Mouse (Mus musculus): ENCODE data around the gene Clec10a. TPM values are rescaled to one million over a fixed set of nuclear protein-coding genes. Genes with fewer than 3 reads are reported as not detected.

Clec10a gene
- total RNA-seq, 4 experiments from 2014 or later: 3.3 to 7.3 (median 5.4) TPM

- no peak for DNase-seq
Measured at GRCm38 (mm10) chr11:70185120-70185519, 29.1 kb downstream of the Clec10a start.

- peak; percentile 49 for DNase-seq
Measured at GRCm38 (mm10) chr11:70189319-70190134, 33.5 kb downstream of the Clec10a start.

DNA sequence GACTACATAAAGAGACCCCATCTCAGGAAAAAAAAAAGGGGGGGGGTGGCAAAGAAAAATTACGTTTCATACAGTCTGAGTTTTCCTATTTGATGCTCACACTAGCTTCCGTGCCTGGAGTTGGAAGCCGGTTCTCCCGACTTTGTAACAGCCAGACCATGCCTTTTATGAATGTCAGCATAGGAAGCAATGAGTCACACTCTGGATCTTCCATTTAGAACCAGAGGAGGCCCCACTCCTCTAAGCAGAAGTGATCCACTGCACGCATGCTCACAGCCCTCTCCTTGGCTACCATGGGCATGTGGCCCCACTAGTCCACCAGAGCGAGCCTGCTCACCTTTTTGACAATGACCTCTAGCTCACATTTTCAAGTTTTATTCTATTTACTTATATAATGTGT is 35.2 kb downstream of the Clec10a start:
- no peak for DNase-seq

DNA sequence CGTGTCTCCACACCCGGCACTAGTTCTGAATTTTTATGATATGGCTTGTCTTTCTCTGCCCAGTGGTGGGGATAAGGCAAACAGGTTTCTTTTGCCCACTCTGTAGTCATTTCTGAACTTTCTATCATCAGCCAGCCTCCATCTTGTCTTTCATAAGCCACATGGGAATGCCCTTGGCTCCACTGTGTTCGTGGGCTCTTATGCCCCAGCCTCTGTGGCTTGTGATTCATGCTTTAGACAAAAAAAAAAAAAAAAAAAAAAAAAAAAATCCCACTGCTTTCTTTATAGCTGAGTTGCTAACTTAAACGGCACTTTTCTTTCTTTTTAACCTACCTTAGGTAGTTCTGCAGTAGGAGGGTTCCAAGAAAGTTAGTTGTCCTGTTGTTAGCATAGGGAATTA is 36.2 kb downstream of the Clec10a start:
- DNase-seq: no peak

DNA sequence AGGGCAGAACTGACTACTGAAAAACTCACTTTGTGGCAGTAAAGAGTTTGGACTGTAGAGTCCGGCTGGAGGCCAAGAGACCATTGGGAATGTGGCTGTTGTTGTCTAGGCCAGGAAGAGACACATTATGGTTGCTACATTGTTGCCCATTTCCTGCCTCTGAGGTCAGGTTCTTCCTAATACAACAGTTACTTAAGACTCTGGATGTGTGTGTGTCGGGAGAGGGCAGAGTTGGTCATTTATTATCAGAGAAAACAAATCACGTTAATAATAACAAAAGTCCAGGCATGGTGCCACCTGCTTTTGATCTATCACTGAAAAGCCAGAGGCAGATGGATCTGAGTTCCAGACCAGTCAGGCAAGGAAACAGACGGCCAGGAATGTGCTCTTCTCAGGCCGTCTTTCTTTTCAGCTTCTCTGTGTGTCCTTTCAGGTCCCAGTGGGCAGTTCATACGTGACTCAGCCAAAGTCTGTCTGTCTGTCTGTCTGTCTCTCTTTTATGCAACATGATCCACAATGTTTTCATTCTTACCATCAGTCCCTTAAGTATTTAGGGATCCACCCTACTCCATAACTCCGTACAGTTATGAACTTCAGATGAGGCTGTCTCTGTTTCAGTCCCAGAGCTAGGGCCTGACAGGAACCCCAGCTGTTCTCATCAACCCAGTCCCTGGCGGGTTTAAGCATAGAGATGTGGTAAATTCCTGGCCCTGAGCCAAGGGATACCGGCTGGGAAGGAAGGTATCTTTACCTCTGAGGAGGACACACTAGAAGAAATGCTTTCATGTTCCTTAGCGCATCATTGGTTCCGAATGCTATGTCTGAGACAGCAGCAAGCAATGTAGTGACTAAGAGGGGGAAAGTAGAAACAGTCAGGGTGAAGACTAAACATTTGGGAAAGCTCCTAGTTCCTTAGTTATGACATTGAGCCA is 37.6 kb downstream of the Clec10a start:
- no peak for DNase-seq

- no peak for DNase-seq
Measured at GRCm38 (mm10) chr11:70198332-70198731, 42.3 kb downstream of the Clec10a start.

- no peak for DNase-seq
Measured at GRCm38 (mm10) chr11:70199107-70199506, 43.1 kb downstream of the Clec10a start.

GRCm38 (mm10) chr11:70200036-70200608 is 44.1 kb downstream of the Clec10a start:
- DNase-seq: no peak

DNA sequence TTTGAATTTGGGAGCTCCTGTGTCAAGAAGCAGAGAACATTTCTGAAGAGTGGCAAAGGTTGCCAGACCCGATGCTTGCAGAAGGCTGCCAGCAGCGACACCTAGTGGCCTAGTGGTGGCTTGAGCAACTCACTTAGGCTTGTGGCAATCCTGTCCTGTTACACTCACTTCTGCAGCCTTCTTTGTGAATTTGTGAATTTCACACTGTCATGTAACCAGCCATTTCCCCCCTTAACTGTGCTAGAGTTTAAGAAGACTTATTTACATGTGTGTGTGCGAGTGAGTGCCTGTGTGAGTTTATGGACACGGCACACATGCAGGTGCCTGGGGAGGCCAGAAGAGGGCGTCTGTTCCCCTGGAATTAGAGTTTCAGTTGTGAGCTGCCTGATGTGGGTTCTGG is 45.7 kb downstream of the Clec10a start:
- DNase-seq: peak; percentile 57

GRCm38 (mm10) chr11:70206801-70207200 is 50.8 kb downstream of the Clec10a start:
- no peak for DNase-seq

GRCm38 (mm10) chr11:70207283-70207682 is 51.3 kb downstream of the Clec10a start:
- DNase-seq: no peak

- no peak for DNase-seq
Measured at GRCm38 (mm10) chr11:70208778-70209388, 52.9 kb downstream of the Clec10a start.

DNA sequence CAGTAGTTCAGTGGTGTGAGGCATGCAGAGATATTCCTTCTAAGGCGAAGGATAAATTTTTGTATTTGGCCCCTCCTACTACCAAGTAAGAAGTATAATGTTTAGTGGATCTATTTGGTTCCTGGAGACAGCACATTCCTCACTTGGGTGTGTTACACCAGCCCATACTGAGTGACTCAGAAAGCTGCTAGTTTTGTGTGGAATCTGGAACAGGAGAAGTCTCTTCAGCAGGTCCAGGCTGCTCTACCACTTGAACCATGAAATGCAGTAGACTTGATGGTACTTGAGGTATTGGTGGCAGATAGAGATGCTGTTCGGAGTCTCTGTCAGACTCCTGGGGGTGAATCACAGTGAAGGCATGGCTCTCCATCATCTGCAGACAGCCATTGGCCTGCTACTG is 54.7 kb downstream of the Clec10a start:
- no peak for DNase-seq

- no peak for DNase-seq
Measured at GRCm38 (mm10) chr11:70211972-70212371, 56.0 kb downstream of the Clec10a start.

DNA sequence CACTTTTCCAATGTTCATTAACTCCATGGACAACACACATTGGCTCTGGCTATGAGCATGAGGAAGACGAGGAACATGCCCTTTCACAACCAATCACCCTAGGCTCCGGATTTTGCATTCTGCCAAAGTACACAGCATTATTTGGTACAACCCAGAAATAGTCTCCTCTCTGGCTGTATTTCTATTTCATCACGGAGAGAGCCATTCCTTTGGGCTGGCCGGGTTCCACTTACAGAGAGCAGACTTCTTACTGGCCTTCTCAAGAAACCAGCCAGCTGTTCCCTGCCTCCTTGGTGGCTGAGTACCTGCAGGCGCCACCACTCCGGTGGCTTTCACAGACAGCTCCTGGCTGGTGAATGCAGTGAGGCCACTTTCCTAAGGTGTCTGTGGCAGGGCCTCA is 56.4 kb downstream of the Clec10a start, which contains the start of gene Slc16a11:
Gene Slc16a11, plus strand, starts transcription at position 330 of the 400 bp plus-strand sequence.
- no peak for DNase-seq

GRCm38 (mm10) chr11:70212896-70213295 is 56.9 kb downstream of the Clec10a start:
- no peak for DNase-seq

- no peak for DNase-seq
Measured at GRCm38 (mm10) chr11:70213736-70214135, 57.7 kb downstream of the Clec10a start.

- no peak for DNase-seq
Measured at GRCm38 (mm10) chr11:70214191-70214855, 58.3 kb downstream of the Clec10a start.

DNA sequence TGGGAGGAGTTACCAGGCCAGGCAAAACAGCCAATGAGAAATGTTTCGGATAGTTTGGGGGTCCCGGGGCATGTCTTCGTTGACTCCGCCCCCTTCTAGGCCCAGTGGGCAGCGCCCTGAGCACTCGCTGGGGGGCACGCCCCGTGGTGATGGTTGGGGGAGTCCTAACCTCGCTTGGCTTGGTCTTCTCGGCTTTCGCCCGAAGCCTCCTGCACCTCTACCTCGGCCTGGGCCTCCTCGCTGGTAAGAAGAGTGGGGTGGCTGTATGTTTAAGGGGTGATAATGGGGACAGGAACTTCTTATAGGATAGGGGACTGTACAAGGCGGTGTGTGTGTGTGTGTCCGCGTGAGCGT is 58.8 kb downstream of the Clec10a start:
- DNase-seq: no peak

DNA sequence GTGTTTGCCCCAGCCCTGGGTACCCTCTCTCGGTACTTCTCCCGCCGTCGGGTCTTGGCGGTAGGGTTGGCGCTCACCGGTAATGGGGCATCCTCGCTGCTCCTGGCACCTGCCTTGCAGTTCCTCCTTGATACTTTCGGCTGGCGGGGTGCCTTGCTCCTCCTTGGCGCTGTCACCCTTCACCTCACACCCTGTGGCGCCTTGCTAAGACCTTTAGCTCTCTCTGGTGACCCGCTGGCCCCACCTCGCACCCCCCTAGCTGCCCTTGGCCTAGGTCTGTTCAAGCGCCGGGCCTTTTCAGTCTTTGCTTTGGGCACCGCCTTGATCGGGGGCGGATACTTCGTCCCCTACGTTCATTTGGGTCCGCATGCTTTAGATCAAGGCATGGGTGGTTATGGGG is 59.3 kb downstream of the Clec10a start:
- DNase-seq: no peak

DNA sequence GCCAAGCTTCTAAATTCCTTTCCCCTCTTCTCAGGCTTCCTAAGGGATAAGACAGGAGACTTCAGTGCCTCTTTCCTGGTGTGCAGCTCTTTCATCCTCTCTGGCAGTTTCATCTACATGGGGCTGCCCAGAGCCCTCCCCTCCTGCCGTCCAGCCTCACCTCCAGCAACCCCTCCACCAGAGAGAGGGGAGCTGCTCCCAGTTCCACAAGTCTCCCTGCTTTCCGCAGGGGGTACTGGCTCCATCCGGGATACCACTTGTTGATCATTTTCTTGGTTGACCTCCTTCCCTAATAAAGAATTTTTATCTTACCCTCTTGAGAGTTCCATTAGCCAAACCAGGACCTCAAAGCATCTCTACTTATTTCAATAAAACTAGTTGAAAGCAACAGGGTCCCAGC is 60.1 kb downstream of the Clec10a start:
- DNase-seq: no peak

GRCm38 (mm10) chr11:70218039-70218438 is 62.0 kb downstream of the Clec10a start:
- no peak for DNase-seq
